Mouse (Mus musculus): ENCODE data around the gene Vmn2r74. TPM values are rescaled to one million over a fixed set of nuclear protein-coding genes. Genes with fewer than 3 reads are reported as not detected.

The Vmn2r74 gene
- polyA plus RNA-seq (2012; rRNA removed) = not detected in 2 replicates

DNA sequence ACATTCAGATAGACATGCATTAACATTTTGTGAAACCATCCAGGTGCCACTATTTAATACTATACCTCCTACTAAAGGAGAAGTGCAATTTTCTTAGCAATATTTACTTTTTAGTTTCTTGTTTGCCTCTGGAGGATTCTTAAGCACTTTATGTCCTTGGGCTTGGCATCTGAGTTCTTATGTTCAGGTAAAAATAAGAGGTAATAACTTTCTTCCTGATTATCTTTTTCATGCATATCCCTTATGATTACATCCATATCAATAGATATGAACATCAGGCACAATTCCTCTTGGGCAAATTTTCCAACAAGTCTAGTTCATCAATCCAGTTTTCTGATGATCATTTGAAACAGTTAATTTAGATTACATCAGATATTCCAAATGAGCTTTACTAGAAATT lies at the start of gene Vmn2r74:
Vmn2r74 (minus strand) TSS at position 101 of the 400 bp plus-strand sequence.
- Histone ChIP-seq H3K4me3 (ENCODE audit: control insufficient read depth, low read depth, low read length) (no peak within 1 kb of the TSS), H3K27ac (ENCODE audit: control insufficient read depth, insufficient read depth, low read depth, low read length) (no peak within 1 kb of the TSS), H3K4me1 (ENCODE audit: control insufficient read depth, insufficient read depth, low read length) (no peaks in the 10 kb centered on the region), H3K36me3 (ENCODE audit: control insufficient read depth, insufficient read depth, low read length) (no peaks in the 10 kb centered on the region), H3K27me3 (ENCODE audit: control insufficient read depth, insufficient read depth, low read length) (no peaks in the 10 kb centered on the region)
- TF ChIP-seq POLR2A (IDR thresholded peaks at IDR 0.05; ENCODE audit: control insufficient read depth, low read depth, low read length) = no peak
- no peak for TF ChIP-seq CTCF (IDR thresholded peaks at IDR 0.05; ENCODE audit: control insufficient read depth, insufficient read depth, insufficient replicate concordance, low read depth, low read length)

DNA sequence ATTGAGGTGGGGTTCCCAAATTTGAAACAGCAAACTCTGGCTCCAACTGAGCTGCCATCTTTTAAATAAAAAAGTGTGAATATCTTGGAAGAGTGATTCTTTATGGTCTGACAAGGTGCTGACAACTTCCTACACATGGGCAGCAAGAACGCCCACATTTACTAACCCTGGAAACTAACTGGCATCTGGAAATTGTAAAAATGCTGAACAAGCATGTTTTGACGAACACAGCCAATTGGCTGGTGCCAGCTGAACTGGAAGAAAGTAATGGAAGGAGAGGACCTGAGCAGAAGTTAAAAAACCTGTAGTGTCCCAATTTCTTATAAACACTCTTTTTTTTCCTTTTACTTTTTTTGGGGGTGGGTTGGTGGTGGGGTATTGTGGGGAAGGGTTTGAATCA lies 46.1 kb upstream of the Vmn2r74 start:
- Histone ChIP-seq H3K4me3 (ENCODE audit: control insufficient read depth, low read depth, low read length) (no peak overlapping the region), H3K36me3 (ENCODE audit: control insufficient read depth, insufficient read depth, low read length) (no peaks in the 10 kb centered on the region), H3K4me1 (ENCODE audit: control insufficient read depth, insufficient read depth, low read length) (no peaks in the 10 kb centered on the region), H3K27me3 (ENCODE audit: control insufficient read depth, insufficient read depth, low read length) (no peaks in the 10 kb centered on the region), H3K27ac (ENCODE audit: control insufficient read depth, insufficient read depth, low read depth, low read length) (no peak overlapping the region)
- TF ChIP-seq CTCF (IDR thresholded peaks at IDR 0.05; ENCODE audit: control insufficient read depth, insufficient read depth, insufficient replicate concordance, low read depth, low read length) = no peak
- no peak for TF ChIP-seq POLR2A (IDR thresholded peaks at IDR 0.05; ENCODE audit: control insufficient read depth, low read depth, low read length)

Other genes with a start within 250 kb of the Vmn2r74 start
- not detected in 2 replicates for gene Vmn2r72, start 206.5 kb downstream of the Vmn2r74 start, polyA plus RNA-seq (2012; rRNA removed)
- not detected in 2 replicates for gene Vmn2r73, start 85.4 kb downstream of the Vmn2r74 start, polyA plus RNA-seq (2012; rRNA removed)
- gene Vmn2r75, start 210.1 kb upstream of the Vmn2r74 start, polyA plus RNA-seq (2012; rRNA removed) = not detected in 2 replicates

All from testis, adult 2 months (tissue).